Mouse (Mus musculus) lung, adult 2 months (tissue): ENCODE measurements around the gene Nrros.

Experiments
- CTCF ChIP-seq: fragments of 200-500 bp; IDR thresholded peaks from 2 replicates; pipeline ENCODE4 v1.5.1; 2011; ENCODE audit warnings: mild to moderate bottlenecking, low read length, control low read depth; ENCODE audit not compliant: insufficient read depth
- POLR2A ChIP-seq: fragments of 200-500 bp; IDR thresholded peaks from 2 replicates; pipeline ENCODE4 v1.6.1; 2011; ENCODE audit warnings: low read depth, mild to moderate bottlenecking, control low read depth, low read length, borderline replicate concordance; ENCODE audit errors: extremely low read depth

GRCm38 (mm10) chr16:32214804-32215576, 49.6 kb upstream of the Nrros start:
- TF ChIP-seq CTCF, result no peak
- no peak for TF ChIP-seq POLR2A
